Mouse (Mus musculus) liver (tissue): ENCODE results near the gene Ptprg.

ENCODE experiments used
- DNase-seq: peaks from one replicate; pipeline ENCODE4 v3.0.0-alpha.2; 2020; ENCODE audit warnings: mixed read lengths

Gene Ptprg

DNA sequence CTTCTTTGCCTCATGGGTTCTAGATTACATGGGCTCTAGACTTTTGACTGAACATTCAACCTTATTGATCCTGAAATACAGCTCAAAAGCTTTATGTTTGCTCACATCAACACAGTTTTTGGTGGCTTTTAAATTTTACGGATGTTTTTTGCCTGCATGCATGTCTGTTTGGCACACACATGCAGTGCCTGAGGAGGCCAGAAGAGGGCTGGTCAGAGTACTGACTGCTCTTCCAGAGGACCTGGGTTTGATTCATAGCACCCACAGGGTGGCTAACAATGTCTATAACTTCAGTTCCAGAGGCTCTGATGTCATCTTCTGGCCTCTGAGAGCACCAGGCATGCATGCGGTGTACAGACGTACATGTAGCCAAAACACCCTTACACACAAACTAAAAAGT is 12.0 kb downstream of the Ptprg start:
- DNase-seq = no peak

DNA sequence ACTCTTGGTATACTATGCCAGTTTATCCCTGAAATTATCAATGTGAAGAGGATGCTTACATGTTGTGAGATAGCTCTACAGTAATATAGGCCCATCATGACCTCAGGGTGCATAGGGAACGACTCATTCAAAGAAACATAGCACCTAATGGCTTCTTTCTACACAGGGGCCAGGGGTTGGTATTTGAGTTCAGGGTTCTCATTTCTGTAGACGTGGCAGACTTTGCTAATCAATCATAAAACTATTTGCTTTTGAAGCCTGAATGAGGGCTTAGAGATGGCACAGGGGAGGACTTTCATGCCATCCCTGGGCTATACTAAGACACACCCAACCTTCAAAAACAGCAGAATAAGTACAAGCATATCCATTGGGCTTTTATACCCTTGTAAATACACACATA is 16.4 kb downstream of the Ptprg start:
- DNase-seq = no peak

- DNase-seq = no peak
These were observed 18.5 kb downstream of the Ptprg start for GRCm38 (mm10) chr14:11571766-11572394.

DNA sequence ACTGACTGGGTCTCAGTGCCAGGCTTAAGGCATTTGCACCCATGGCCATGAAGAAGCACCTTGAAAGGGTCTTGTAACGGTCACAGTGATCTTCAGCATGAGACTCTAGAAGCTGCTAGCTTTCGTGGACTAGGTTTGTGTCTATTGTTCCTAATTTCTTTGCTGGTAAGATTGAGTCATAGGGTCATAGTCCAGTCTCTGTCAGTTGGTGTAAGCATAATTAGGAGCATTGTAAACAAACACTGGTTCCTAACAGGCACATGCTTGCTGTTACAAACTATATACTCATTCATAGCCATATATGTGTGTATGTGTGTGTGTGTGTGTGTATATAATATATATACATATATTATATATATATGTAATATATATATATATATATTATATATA is 19.1 kb downstream of the Ptprg start:
- no peak for DNase-seq

DNA sequence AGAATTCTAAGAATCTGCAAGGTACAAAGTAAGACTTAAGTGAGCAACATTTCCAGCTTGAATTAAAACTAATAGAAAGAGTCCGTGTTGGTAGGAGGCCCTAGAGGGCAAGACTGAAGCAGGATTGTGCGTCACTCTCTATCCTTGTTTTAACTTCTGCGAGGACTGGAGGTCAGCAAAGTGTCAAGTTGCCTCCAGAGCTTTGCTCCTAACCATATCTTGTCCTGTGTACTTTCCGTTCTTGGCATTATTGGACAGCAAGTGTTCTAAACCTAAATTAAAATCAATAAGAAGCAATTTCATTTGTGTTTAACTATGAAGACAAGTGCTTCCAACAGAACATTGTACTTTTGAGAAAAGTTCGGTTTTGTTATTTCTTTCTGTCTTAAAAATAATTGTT is 20.4 kb downstream of the Ptprg start:
- no peak for DNase-seq

GRCm38 (mm10) chr14:11577276-11577909 is 24.1 kb downstream of the Ptprg start:
- DNase-seq = no peak

DNA sequence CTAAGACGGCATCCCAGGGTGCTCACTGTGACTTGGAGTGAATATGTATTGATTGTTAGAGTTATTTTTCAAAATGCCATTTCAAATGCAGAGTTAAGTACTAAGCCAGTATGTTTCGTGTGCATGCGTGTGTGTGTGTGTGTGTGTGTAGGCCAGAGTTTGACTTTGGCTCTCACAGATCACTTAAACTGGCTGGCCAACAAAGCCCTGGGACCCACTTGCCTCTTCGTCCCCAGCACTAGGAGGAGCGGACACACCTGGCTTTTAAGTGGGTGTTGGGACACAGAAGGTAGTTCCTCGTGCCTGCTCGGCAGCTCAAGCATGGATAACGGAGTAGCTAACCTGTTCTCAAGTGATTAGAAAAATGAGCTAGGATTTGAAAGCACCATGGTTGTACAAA is 24.6 kb downstream of the Ptprg start:
- no peak for DNase-seq

GRCm38 (mm10) chr14:11578492-11578967 is 25.2 kb downstream of the Ptprg start:
- DNase-seq = no peak

DNA sequence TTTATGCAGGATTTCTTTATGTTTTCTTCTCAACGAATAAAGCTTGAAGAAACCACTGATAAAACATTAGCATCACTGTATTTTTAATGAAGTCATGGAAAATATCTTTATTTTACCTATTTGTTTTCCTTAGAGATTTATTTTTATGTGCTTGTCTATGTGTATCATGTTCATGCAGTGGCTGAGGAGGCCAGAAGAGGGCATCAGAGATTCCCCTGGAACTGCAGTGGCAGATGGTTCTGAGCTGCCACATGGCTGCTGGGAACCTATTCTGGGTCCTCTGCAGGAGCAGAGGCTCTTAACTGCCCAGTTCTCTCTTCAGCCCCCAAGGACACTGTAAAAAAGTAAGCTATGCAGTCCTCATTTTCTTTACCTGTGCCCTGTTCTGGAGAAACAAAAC is 26.6 kb downstream of the Ptprg start:
- no peak for DNase-seq

GRCm38 (mm10) chr14:11584263-11584662 is 30.9 kb downstream of the Ptprg start:
- DNase-seq = no peak

DNA sequence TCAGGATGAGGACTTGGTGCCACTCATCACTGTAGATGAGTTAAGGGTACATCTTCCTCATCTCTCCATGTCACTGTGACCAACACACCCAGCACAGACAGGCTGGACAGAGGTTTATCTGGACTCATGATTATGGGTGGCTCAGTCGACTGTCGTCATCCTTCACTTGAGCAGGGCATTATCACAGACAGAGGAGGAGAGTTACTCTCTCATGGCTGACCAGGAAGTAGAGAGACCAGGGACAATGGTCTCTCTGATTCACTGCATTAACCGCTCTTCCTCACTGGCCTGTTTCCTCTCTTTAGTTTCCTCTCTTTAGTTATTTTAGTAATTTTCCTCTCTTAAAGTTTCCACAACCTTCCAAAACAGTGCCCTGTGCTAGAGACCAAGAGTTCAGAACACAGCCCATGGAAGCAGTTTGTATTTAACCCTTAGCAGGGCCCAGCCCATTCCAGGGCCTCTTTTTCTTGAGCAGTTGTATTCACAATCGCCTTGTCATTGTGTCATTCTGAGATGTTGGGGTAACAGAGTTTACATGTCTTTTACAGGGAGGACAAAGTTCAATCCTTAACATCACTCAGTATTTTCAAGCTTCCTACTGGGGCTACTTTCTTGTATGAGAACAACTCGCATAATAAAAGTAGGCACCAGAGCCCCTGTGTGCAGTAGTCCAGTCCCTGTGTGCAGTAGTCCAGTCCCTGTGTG is 31.7 kb downstream of the Ptprg start:
- no peak for DNase-seq

GRCm38 (mm10) chr14:11590387-11590786 is 37.1 kb downstream of the Ptprg start:
- no peak for DNase-seq

DNA sequence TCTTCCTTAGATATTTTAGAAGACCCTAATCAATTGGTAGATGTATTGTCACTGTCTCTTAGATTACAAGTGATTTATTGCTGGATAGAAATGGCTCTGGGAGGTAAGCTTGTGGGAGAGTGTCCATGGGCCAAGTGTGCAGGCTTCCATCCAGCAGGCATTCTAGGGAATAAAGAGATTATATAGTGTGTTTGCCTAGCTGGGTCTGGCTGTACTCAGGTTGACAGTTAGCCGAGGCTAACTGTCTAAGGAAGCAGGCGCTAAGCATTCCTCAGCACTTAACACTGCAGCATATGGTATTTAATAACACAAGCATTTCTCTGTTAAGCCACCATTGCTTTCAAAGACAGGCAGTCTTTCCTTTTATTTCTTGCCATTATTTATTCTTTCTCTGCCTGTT is 39.3 kb downstream of the Ptprg start:
- no peak for DNase-seq

DNA sequence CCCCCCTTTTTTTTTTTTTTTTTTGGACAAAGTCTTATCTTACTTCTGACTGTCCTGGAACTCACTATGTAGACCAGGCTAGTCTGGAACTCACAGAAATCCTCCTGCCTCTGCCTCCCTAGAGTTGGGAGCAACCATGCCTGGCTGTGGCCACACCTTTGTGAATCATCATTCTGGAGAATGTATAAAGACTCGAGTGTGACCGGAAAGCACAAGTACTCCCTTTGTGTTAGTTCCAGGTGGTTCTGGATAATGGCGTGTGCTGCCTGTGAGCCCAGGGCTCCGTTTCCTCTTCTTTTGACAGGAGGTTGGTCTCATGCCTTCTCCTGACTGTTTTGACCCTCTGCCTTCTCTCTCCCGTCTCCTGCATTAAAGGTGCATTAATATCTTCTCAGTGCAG is 41.0 kb downstream of the Ptprg start:
- DNase-seq = no peak

DNA sequence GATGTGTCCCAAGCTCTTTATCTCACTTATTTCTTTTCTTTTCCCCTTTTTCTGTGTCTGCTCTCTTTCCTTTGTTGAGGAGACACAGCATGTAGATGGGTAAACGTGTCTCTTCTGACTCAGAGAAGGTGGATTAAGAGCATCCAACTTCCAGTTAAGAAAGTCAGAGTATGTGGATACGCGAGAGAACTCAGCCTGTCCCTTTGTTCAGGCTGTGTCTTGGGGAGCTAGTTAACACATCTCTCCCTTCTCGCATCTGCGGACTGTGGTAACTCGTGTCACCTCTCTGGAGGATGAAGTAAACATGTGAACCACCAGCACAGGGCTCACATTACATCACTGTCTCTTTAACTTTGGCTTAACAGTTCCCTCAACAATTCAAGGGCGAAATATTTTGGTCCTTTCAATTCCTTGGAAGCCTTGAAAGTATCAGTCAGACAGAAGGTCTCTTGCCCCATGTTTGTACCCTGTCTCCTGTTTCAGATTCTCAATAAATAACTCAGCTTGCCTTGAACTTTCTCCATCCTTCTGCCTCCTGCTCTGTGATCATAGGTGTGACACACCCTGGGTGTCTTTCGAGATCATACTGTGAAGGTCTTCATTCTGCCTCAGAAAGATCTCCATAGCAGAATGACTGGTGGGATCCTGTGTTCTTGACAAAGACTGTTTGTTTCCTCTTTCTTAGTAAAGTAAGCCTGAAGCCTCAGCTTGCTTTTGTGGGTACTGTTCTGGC is 51.0 kb downstream of the Ptprg start:
- no peak for DNase-seq

GRCm38 (mm10) chr14:11608366-11608765 is 55.0 kb downstream of the Ptprg start:
- DNase-seq = no peak

GRCm38 (mm10) chr14:11609857-11610582 is 56.7 kb downstream of the Ptprg start:
- no peak for DNase-seq

- no peak for DNase-seq
These were observed 59.1 kb downstream of the Ptprg start for GRCm38 (mm10) chr14:11612426-11612825.

- DNase-seq = no peak
These were observed 59.8 kb downstream of the Ptprg start for GRCm38 (mm10) chr14:11613146-11613545.

- DNase-seq = no peak
These were observed 62.4 kb downstream of the Ptprg start for GRCm38 (mm10) chr14:11615697-11616096.

- peak; percentile 31 for DNase-seq
These were observed 64.0 kb downstream of the Ptprg start for GRCm38 (mm10) chr14:11617362-11617761.

- no peak for DNase-seq
These were observed 64.9 kb downstream of the Ptprg start for GRCm38 (mm10) chr14:11618140-11618705.
